Comparison of ENCODE assay signal across 12 mouse cellular contexts in genomic region chr9:42674017-42674412, GRCm38 (mm10).
A peak's percentile ranks its signal among the peaks of the same experiment; 100 is the strongest.
DNase-seq lines count a peak whose midpoint lies in the region; ATAC-seq and TF ChIP-seq lines count a peak whose summit lies in the region.
"Had no signal": no experiment of that assay in that cellular context is flagged by ENCODE, and none has a peak within 500 bp of the region (broad histone marks: within the 10 kb centered on the region; RNA-seq: fewer than 3 reads in every experiment).

No protein-coding gene starts in this region.

- WGBS in lung, postnatal 0 days = 51% methylated on average over 5 of the region's 5 CpGs
- 47% methylated on average over 5 of the region's 5 CpGs for WGBS in lung, adult 2 months
- WGBS in hindbrain, embryonic 14.5 days = 66% methylated on average over 5 of the region's 5 CpGs
- 19% methylated on average over 5 of the region's 5 CpGs for WGBS in kidney, embryonic 15.5 days
- WGBS in midbrain, embryonic 16.5 days = 62% methylated on average over 5 of the region's 5 CpGs

- TF ChIP-seq CTCF in lung, postnatal 0 days (IDR thresholded peaks at IDR 0.05) = no peak
- no peak for TF ChIP-seq CTCF in lung, adult 2 months (IDR thresholded peaks at IDR 0.05; ENCODE audit: insufficient read depth, low read length)

- no peak for TF ChIP-seq POLR2A in lung, adult 2 months (IDR thresholded peaks at IDR 0.05; ENCODE audit: borderline replicate concordance, extremely low read depth, low read depth, low read length)

- H3K4me1 ChIP-seq in lung, postnatal 0 days (ENCODE audit: insufficient read depth, low read depth, low read length) = no peaks in the 10 kb centered on the region
- no peaks in the 10 kb centered on the region; the same call in 1 of the 2 replicates for H3K4me1 ChIP-seq in lung, adult 2 months (ENCODE audit: control insufficient read depth, insufficient read depth, low read length)
- H3K4me1 ChIP-seq in hindbrain, embryonic 14.5 days (replicated peaks; ENCODE audit: control insufficient read depth, insufficient read depth, low read length) = peaks cover 19% of the 10 kb centered on the region
- peaks cover 34% of the 10 kb centered on the region for H3K4me1 ChIP-seq in kidney, embryonic 15.5 days
- H3K4me1 ChIP-seq in midbrain, embryonic 16.5 days (ENCODE audit: control insufficient read depth, insufficient read depth, low read length) = peaks cover 30% of the 10 kb centered on the region

- no peaks in the 10 kb centered on the region for H3K9me3 ChIP-seq in lung, postnatal 0 days (ENCODE audit: low read length)
- H3K9me3 ChIP-seq in hindbrain, embryonic 14.5 days (ENCODE audit: control insufficient read depth, low read length) = no peaks in the 10 kb centered on the region
- no peaks in the 10 kb centered on the region for H3K9me3 ChIP-seq in kidney, embryonic 15.5 days (replicated peaks)
- no peaks in the 10 kb centered on the region for H3K9me3 ChIP-seq in midbrain, embryonic 16.5 days (replicated peaks; ENCODE audit: control insufficient read depth, low read length, poor library complexity, severe bottlenecking)

- no peak overlapping the region for H3K4me3 ChIP-seq in lung, postnatal 0 days (ENCODE audit: low read depth, low read length)
- no peak overlapping the region for H3K4me3 ChIP-seq in lung, adult 2 months (replicated peaks; ENCODE audit: extremely low read depth, low read depth, low read length)
- H3K4me3 ChIP-seq in hindbrain, embryonic 14.5 days (replicated peaks; ENCODE audit: low read length) = no peak overlapping the region
- no peak overlapping the region for H3K4me3 ChIP-seq in kidney, embryonic 15.5 days (replicated peaks)
- H3K4me3 ChIP-seq in midbrain, embryonic 16.5 days (ENCODE audit: low read depth, low read length) = no peak overlapping the region
- H3K4me3 ChIP-seq: erythroblast, embryonic 14.5 days had no signal

- no peak for TF ChIP-seq EP300 in lung, postnatal 0 days (IDR thresholded peaks at IDR 0.05)

- no peaks in the 10 kb centered on the region for H3K36me3 ChIP-seq in lung, postnatal 0 days (ENCODE audit: insufficient read depth, low read length)
- no peaks in the 10 kb centered on the region for H3K36me3 ChIP-seq in hindbrain, embryonic 14.5 days (replicated peaks; ENCODE audit: control insufficient read depth, insufficient read depth)
- H3K36me3 ChIP-seq in kidney, embryonic 15.5 days = no peaks in the 10 kb centered on the region
- no peaks in the 10 kb centered on the region for H3K36me3 ChIP-seq in midbrain, embryonic 16.5 days (ENCODE audit: control insufficient read depth, insufficient read depth, low read length)
- H3K36me3 ChIP-seq: G1E had no signal

- H3K27ac ChIP-seq in lung, postnatal 0 days (ENCODE audit: low read length) = no peak overlapping the region
- H3K27ac ChIP-seq in hindbrain, embryonic 14.5 days = peak overlapping the region; percentile 58; the same call in 1 of the 2 replicates
- peak overlapping the region; percentile 96 for H3K27ac ChIP-seq in kidney, embryonic 15.5 days
- 0 out of 2 replicates have a peak overlapping the region, but pooled peaks have one; percentile 13 for H3K27ac ChIP-seq in midbrain, embryonic 16.5 days (ENCODE audit: low read length)
- H3K27ac ChIP-seq: liver, embryonic 14.5 days had no signal

- H3K4me2 ChIP-seq in lung, postnatal 0 days (replicated peaks; ENCODE audit: low read depth, low read length) = peak overlapping the region; percentile 32; the same call in 1 of the 2 replicates
- H3K4me2 ChIP-seq in hindbrain, embryonic 14.5 days (replicated peaks) = no peak overlapping the region
- peak overlapping the region; percentile 33; the same call in 1 of the 2 replicates for H3K4me2 ChIP-seq in kidney, embryonic 15.5 days
- H3K4me2 ChIP-seq in midbrain, embryonic 16.5 days (ENCODE audit: low read length) = no peak overlapping the region

- H3K27me3 ChIP-seq in lung, postnatal 0 days (replicated peaks; ENCODE audit: insufficient read depth, low read length) = no peaks in the 10 kb centered on the region
- no peaks in the 10 kb centered on the region for H3K27me3 ChIP-seq in hindbrain, embryonic 14.5 days (ENCODE audit: control insufficient read depth, insufficient read depth, low read length)
- no peaks in the 10 kb centered on the region for H3K27me3 ChIP-seq in kidney, embryonic 15.5 days
- H3K27me3 ChIP-seq in midbrain, embryonic 16.5 days (ENCODE audit: control insufficient read depth, insufficient read depth, low read depth, low read length) = no peaks in the 10 kb centered on the region

- ATAC-seq in lung, postnatal 0 days = no peak
- ATAC-seq in hindbrain, embryonic 14.5 days (ENCODE audit: low FRiP score) = no peak
- ATAC-seq in kidney, embryonic 15.5 days (replicated peaks; ENCODE audit: low FRiP score) = no peak
- ATAC-seq in midbrain, embryonic 16.5 days = no peak

- DNase-seq in lung, postnatal 0 days (ENCODE audit: low spot score) = peak; percentile 6
- DNase-seq in lung, adult 2 months = no peak
- no peak for DNase-seq in hindbrain, embryonic 14.5 days (ENCODE audit: low spot score)
- DNase-seq in urinary bladder, postnatal 14 days (ENCODE audit: low spot score) = no peak
- no peak for DNase-seq in cerebellum, adult 9-10 months
- DNase-seq: gastrocnemius, postnatal 14 days; heart, postnatal 36 days had no signal

- no peak overlapping the region for H3K9ac ChIP-seq in lung, postnatal 0 days (replicated peaks; ENCODE audit: low read depth)
- H3K9ac ChIP-seq in hindbrain, embryonic 14.5 days = no peak overlapping the region
- H3K9ac ChIP-seq in kidney, embryonic 15.5 days = 0 out of 2 replicates have a peak overlapping the region, but pooled peaks have one; percentile 16
- no peak overlapping the region for H3K9ac ChIP-seq in midbrain, embryonic 16.5 days (ENCODE audit: low read depth, low read length)
- H3K9ac ChIP-seq: liver, embryonic 14.5 days had no signal

Comparison
In these comparisons a context has a peak if more than half of its experiments do, and no peak if none do; other contexts are left out.
1. H3K4me2 ChIP-seq: peak in lung, postnatal 0 days (single experiment) and kidney, embryonic 15.5 days (single experiment); none in hindbrain, embryonic 14.5 days (single experiment) and midbrain, embryonic 16.5 days (single experiment).